Mouse (Mus musculus): ENCODE measurements around the gene Marc2. TPM values are rescaled to one million over a fixed set of nuclear protein-coding genes. Genes with fewer than 3 reads are reported as not detected.
A peak's percentile ranks its signal among the peaks of the same experiment; 100 is the strongest.

Marc2 gene
- polyA plus RNA-seq (2014; fragmentation: Nextera tagmentation; extraction: Ambion mirVana): 144 and 148 TPM in 2 replicates

DNA sequence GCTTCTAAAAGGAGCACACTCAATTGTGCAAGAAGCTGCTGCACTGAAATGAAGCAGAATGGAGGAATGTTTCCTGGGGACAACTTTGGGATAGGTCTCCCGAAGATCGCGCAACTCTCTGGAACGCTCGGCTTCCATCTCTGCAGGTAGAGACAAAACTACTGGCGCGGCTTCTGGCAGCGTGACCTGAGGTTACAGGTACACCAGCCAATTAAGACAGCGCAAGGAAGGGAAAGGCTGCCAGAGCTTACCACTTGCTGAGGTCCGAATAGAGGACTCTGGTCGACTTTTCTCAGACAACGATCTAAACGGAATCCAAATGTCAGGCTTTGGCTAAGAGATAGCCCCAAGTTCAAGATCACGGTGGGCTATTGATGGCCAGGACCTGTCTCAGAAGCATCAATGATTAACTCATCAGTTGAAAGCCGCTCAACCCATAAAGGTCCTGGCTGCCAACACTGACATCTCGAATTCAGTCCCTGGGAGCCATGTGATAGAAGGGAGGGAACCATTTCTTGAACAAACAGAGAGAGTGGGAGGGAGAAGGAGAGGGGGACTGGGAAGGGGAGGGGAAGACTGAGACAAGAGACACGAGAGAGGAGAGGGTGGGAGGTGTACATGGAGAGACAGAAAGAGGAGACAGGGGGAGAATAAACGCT is at the start of gene Marc2:
TSS of gene Marc2 (minus strand) at position 360 of the 659 bp plus-strand sequence.
- H3K27ac ChIP-seq (replicated peaks in 1 of 2; ENCODE audit: control insufficient read depth in 1 of 2, insufficient read depth in 1 of 2, low read depth in 2 of 2, low read length in 2 of 2): peak within 1 kb of the TSS; percentile 75 to 81
- ATAC-seq (ENCODE audit: insufficient number of reproducible peaks, insufficient read depth, low FRiP score, low read depth): 0 out of 2 replicates have a peak, but pooled peaks have one; percentile 11
- H3K4me2 ChIP-seq (ENCODE audit: low read length): peak within 1 kb of the TSS; percentile 82
- H3K4me1 ChIP-seq (ENCODE audit: control insufficient read depth in 2 of 2, insufficient read depth in 2 of 2, low read length in 2 of 2): peaks cover 2 to 29% of the 10 kb centered on the region in 2 experiments; a peak in 3 of 4 replicates
- 6% methylated on average over 18 of the region's 18 CpGs for WGBS
- no peaks in the 10 kb centered on the region for H3K9me3 ChIP-seq (ENCODE audit: control insufficient read depth, low read length)
- H3K36me3 ChIP-seq (ENCODE audit: control insufficient read depth, insufficient read depth, low read length): peaks cover under 1% of the 10 kb centered on the region; the same call in 1 of the 2 replicates
- H3K4me3 ChIP-seq (ENCODE audit: control insufficient read depth in 1 of 2, insufficient read depth in 1 of 2, low read depth in 1 of 2, low read length in 2 of 2): peak within 1 kb of the TSS; percentile 76 to 78
- peak within 1 kb of the TSS; percentile 84 for H3K9ac ChIP-seq (ENCODE audit: low read length)
- H3K27me3 ChIP-seq (ENCODE audit: control insufficient read depth, insufficient read depth, low read length): no peaks in the 10 kb centered on the region

- no peaks in the 10 kb centered on the region for H3K4me1 ChIP-seq (ENCODE audit: control insufficient read depth in 2 of 2, insufficient read depth in 2 of 2, low read length in 2 of 2)
- H3K9me3 ChIP-seq (ENCODE audit: control insufficient read depth, low read length): no peaks in the 10 kb centered on the region
- H3K36me3 ChIP-seq (ENCODE audit: control insufficient read depth, insufficient read depth, low read length): no peaks in the 10 kb centered on the region
- WGBS: 78% methylated on average over 3 of the region's 3 CpGs
- no peak overlapping the region for H3K9ac ChIP-seq (ENCODE audit: low read length)
- H3K4me3 ChIP-seq (ENCODE audit: control insufficient read depth in 1 of 2, insufficient read depth in 1 of 2, low read depth in 1 of 2, low read length in 2 of 2): no peak overlapping the region
- no peak overlapping the region for H3K4me2 ChIP-seq (ENCODE audit: low read length)
- no peaks in the 10 kb centered on the region for H3K27me3 ChIP-seq (ENCODE audit: control insufficient read depth, insufficient read depth, low read length)
- H3K27ac ChIP-seq (replicated peaks in 1 of 2; ENCODE audit: control insufficient read depth in 1 of 2, insufficient read depth in 1 of 2, low read depth in 2 of 2, low read length in 2 of 2): no peak overlapping the region
- no peak for ATAC-seq (ENCODE audit: insufficient number of reproducible peaks, insufficient read depth, low FRiP score, low read depth)
Observed at GRCm38 (mm10) chr1:184891998-184892397, 45.7 kb upstream of the Marc2 start.

DNA sequence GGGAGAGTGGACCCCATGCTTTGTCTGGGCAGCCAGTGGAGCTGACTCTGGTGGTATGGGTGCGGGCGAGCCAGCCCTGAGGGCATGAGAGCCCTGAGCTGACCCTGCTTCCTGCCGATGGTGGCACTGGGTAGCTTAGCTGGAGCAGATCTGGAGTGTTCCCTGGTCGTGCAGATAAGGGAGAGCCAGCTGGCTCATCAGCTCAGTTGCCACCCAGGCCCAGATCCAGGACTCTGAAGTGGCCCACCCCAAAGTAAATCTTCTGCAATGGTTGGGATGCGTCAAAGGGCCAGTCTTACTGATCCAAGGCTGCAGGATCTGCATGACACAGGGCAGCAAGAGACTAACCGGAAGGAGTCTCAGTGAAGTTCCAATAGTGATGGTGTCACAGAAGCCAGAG is 43.2 kb upstream of the Marc2 start:
- Histone ChIP-seq H3K4me1 (ENCODE audit: control insufficient read depth in 2 of 2, insufficient read depth in 2 of 2, low read length in 2 of 2) (no peaks in the 10 kb centered on the region), H3K27ac (replicated peaks in 1 of 2; ENCODE audit: control insufficient read depth in 1 of 2, insufficient read depth in 1 of 2, low read depth in 2 of 2, low read length in 2 of 2) (no peak overlapping the region), H3K9ac (ENCODE audit: low read length) (no peak overlapping the region), H3K4me3 (ENCODE audit: control insufficient read depth in 1 of 2, insufficient read depth in 1 of 2, low read depth in 1 of 2, low read length in 2 of 2) (no peak overlapping the region), H3K4me2 (ENCODE audit: low read length) (no peak overlapping the region), H3K27me3 (ENCODE audit: control insufficient read depth, insufficient read depth, low read length) (no peaks in the 10 kb centered on the region; the same call in 1 of the 2 replicates), H3K9me3 (ENCODE audit: control insufficient read depth, low read length) (no peaks in the 10 kb centered on the region), H3K36me3 (ENCODE audit: control insufficient read depth, insufficient read depth, low read length) (no peaks in the 10 kb centered on the region)
- no peak for ATAC-seq (ENCODE audit: insufficient number of reproducible peaks, insufficient read depth, low FRiP score, low read depth)
- WGBS: 80% methylated on average over 6 of the region's 6 CpGs

DNA sequence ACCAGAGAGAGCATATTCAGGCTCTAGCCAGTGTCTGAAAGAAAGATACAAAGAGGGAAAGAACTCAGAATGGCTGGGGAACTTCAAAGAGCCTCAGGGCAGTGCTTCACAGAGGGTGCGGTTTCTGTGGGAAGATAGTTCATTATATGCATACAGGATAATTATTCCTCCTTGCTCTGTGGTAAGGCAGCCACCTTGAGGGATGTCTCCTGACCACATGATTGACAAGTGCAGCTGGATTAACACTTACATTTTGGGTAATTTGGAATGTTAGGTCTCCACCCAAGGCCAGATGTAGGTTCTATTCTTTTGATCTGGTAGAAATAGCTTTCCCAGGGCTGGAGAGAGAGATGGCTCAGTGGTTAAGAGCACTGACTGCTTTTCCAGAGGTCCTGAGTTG is 39.9 kb upstream of the Marc2 start:
- H3K27ac ChIP-seq (replicated peaks in 1 of 2; ENCODE audit: control insufficient read depth in 1 of 2, insufficient read depth in 1 of 2, low read depth in 2 of 2, low read length in 2 of 2): no peak overlapping the region
- H3K27me3 ChIP-seq (ENCODE audit: control insufficient read depth, insufficient read depth, low read length): peaks cover 30% of the 10 kb centered on the region
- no peak overlapping the region for H3K9ac ChIP-seq (ENCODE audit: low read length)
- H3K4me1 ChIP-seq (ENCODE audit: control insufficient read depth in 2 of 2, insufficient read depth in 2 of 2, low read length in 2 of 2): peaks cover 0 to 7% of the 10 kb centered on the region in 2 experiments; a peak in 2 of 4 replicates
- WGBS: 94% methylated on average over 1 of the region's 1 CpGs
- no peaks in the 10 kb centered on the region for H3K9me3 ChIP-seq (ENCODE audit: control insufficient read depth, low read length)
- H3K4me3 ChIP-seq (ENCODE audit: control insufficient read depth in 1 of 2, insufficient read depth in 1 of 2, low read depth in 1 of 2, low read length in 2 of 2): no peak overlapping the region
- no peak for ATAC-seq (ENCODE audit: insufficient number of reproducible peaks, insufficient read depth, low FRiP score, low read depth)
- no peaks in the 10 kb centered on the region for H3K36me3 ChIP-seq (ENCODE audit: control insufficient read depth, insufficient read depth, low read length)
- H3K4me2 ChIP-seq (ENCODE audit: low read length): no peak overlapping the region

- 2% methylated on average over 77 of the region's 77 CpGs for whole genome bisulfite sequencing
- H3K4me2 ChIP-seq (ENCODE audit: low read length): peak within 1 kb of the TSS; percentile 90
- peak; percentile 81 for ATAC-seq (ENCODE audit: insufficient number of reproducible peaks, insufficient read depth, low FRiP score, low read depth)
- H3K9me3 ChIP-seq (ENCODE audit: control insufficient read depth, low read length): no peaks in the 10 kb centered on the region
- H3K36me3 ChIP-seq (ENCODE audit: control insufficient read depth, insufficient read depth, low read length): no peaks in the 10 kb centered on the region
- H3K27me3 ChIP-seq (ENCODE audit: control insufficient read depth, insufficient read depth, low read length): peaks cover 32% of the 10 kb centered on the region
- peaks cover 0 to 7% of the 10 kb centered on the region in 2 experiments; a peak in 3 of 4 replicates for H3K4me1 ChIP-seq (ENCODE audit: control insufficient read depth in 2 of 2, insufficient read depth in 2 of 2, low read length in 2 of 2)
- H3K4me3 ChIP-seq (ENCODE audit: control insufficient read depth in 1 of 2, insufficient read depth in 1 of 2, low read depth in 1 of 2, low read length in 2 of 2): peak within 1 kb of the TSS; percentile 50 to 57
- peak within 1 kb of the TSS; percentile 69 for H3K9ac ChIP-seq (ENCODE audit: low read length)
- H3K27ac ChIP-seq (replicated peaks in 1 of 2; ENCODE audit: control insufficient read depth in 1 of 2, insufficient read depth in 1 of 2, low read depth in 2 of 2, low read length in 2 of 2): no peak within 1 kb of the TSS
Observed at GRCm38 (mm10) chr1:184882281-184883268, 36.3 kb upstream of the Marc2 start, which contains the start of gene C130074G19Rik. TSS of gene C130074G19Rik (minus strand) at chr1:184883218.

GRCm38 (mm10) chr1:184881861-184882260 is 35.6 kb upstream of the Marc2 start:
- Histone ChIP-seq H3K4me1 (ENCODE audit: control insufficient read depth in 2 of 2, insufficient read depth in 2 of 2, low read length in 2 of 2) (peaks cover 0 to 7% of the 10 kb centered on the region in 2 experiments; a peak in 3 of 4 replicates), H3K4me2 (ENCODE audit: low read length) (peak overlapping the region; percentile 90), H3K27me3 (ENCODE audit: control insufficient read depth, insufficient read depth, low read length) (peaks cover 32% of the 10 kb centered on the region), H3K27ac (replicated peaks in 1 of 2; ENCODE audit: control insufficient read depth in 1 of 2, insufficient read depth in 1 of 2, low read depth in 2 of 2, low read length in 2 of 2) (no peak overlapping the region), H3K9ac (ENCODE audit: low read length) (peak overlapping the region; percentile 69), H3K36me3 (ENCODE audit: control insufficient read depth, insufficient read depth, low read length) (no peaks in the 10 kb centered on the region), H3K9me3 (ENCODE audit: control insufficient read depth, low read length) (no peaks in the 10 kb centered on the region), H3K4me3 (ENCODE audit: control insufficient read depth in 1 of 2, insufficient read depth in 1 of 2, low read depth in 1 of 2, low read length in 2 of 2) (peak overlapping the region; percentile 50 to 57)
- ATAC-seq (ENCODE audit: insufficient number of reproducible peaks, insufficient read depth, low FRiP score, low read depth): no peak
- 50% methylated on average over 7 of the region's 7 CpGs for WGBS

DNA sequence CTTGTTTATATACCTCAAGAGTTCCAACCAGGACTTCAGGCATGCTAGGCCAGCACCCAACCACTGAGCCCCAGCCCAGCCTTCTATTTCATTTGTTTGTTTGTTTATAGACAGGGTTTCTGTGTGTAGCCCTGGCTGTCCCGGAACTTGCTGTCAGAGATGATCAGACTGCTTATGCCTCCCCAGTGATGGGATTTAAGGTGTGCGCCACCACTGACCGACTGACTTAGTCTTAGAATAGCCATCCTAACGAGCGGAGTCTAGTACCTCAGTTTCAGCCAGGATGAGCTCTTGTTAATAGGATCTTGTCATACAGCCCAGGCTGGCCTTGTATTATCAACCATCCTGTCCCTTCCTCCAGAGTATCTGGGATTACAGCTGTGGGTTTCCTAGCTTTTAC is 35.0 kb upstream of the Marc2 start:
- H3K9ac ChIP-seq (ENCODE audit: low read length): no peak overlapping the region
- H3K27me3 ChIP-seq (ENCODE audit: control insufficient read depth, insufficient read depth, low read length): peaks cover 32% of the 10 kb centered on the region
- ATAC-seq (ENCODE audit: insufficient number of reproducible peaks, insufficient read depth, low FRiP score, low read depth): no peak
- no peaks in the 10 kb centered on the region for H3K36me3 ChIP-seq (ENCODE audit: control insufficient read depth, insufficient read depth, low read length)
- peaks cover 0 to 7% of the 10 kb centered on the region in 2 experiments; a peak in 3 of 4 replicates for H3K4me1 ChIP-seq (ENCODE audit: control insufficient read depth in 2 of 2, insufficient read depth in 2 of 2, low read length in 2 of 2)
- H3K9me3 ChIP-seq (ENCODE audit: control insufficient read depth, low read length): no peaks in the 10 kb centered on the region
- 81% methylated on average over 5 of the region's 5 CpGs for WGBS
- no peak overlapping the region for H3K27ac ChIP-seq (replicated peaks in 1 of 2; ENCODE audit: control insufficient read depth in 1 of 2, insufficient read depth in 1 of 2, low read depth in 2 of 2, low read length in 2 of 2)
- peak overlapping the region in 1 of 2 experiments; percentile 57; a peak in 1 of 4 replicates for H3K4me3 ChIP-seq (ENCODE audit: control insufficient read depth in 1 of 2, insufficient read depth in 1 of 2, low read depth in 1 of 2, low read length in 2 of 2)
- peak overlapping the region; percentile 90 for H3K4me2 ChIP-seq (ENCODE audit: low read length)
